Mouse (Mus musculus) liver, adult 2 months (tissue): ENCODE data around the gene Frat2.

Source experiments
- CTCF ChIP-seq: fragments of 200-500 bp; IDR thresholded peaks from 2 replicates; pipeline ENCODE4 v1.5.1; 2011; ENCODE audit warnings: low read depth, low read length, control low read depth
- POLR2A ChIP-seq: fragments of 200-500 bp; IDR thresholded peaks from 2 replicates; pipeline ENCODE4 v1.6.1; 2011; ENCODE audit warnings: low read length, control low read depth; ENCODE audit not compliant: insufficient read depth; ENCODE audit errors: extremely low read depth

- TF ChIP-seq CTCF (no peak), POLR2A (no peak)
Measured at GRCm38 (mm10) chr19:41831101-41831570, 16.8 kb downstream of the Frat2 start.
